Mouse (Mus musculus): ENCODE results near the gene Prlr. TPM values are rescaled to one million over a fixed set of nuclear protein-coding genes. Genes with fewer than 3 reads are reported as not detected.

Prlr gene
- 0.22 TPM for polyA plus RNA-seq (2017; shearing (Covaris generic))

DNA sequence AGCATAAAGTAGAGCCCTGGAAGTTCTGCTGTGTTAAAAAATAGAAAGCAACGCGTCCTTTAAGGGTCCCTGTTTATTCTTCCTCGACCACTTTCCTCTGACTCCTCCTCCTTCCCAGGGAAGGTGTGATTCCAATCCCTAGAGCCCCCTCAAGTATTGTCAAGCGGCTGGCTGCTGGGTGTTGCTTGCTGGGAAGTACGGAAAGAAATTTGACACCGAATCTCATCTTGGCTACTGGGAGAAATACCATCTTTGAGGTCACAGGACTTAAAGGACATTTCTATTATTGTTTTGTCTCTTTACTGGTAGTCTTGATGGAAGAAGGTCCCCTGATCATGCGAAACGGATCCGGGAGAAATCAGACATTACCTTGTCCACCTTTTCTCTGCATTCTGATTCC, at the start of gene Prlr:
TSS of gene Prlr (plus strand) at position 156 of the 400 bp plus-strand sequence.

DNA sequence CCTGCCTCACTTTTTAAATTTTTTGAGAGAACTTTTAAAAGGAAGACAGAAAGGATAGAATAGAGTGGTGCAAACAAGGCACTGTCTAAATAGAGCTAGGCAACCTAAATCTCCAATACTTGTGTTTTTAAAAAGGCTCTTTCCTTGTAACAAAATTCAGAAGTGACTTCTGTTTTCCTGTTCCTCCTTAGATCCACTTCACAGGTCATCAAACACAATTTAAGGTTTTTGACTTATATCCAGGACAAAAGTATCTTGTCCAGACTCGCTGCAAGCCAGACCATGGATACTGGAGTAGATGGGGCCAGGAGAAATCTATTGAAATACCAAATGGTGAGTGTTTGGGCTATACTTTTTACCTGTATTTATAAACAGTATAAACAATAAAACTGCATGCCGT, 148.0 kb downstream of the Prlr start, which contains the start of gene Gm21973:
TSS of gene Gm21973 (plus strand) at position 301 of the 400 bp plus-strand sequence.

DNA sequence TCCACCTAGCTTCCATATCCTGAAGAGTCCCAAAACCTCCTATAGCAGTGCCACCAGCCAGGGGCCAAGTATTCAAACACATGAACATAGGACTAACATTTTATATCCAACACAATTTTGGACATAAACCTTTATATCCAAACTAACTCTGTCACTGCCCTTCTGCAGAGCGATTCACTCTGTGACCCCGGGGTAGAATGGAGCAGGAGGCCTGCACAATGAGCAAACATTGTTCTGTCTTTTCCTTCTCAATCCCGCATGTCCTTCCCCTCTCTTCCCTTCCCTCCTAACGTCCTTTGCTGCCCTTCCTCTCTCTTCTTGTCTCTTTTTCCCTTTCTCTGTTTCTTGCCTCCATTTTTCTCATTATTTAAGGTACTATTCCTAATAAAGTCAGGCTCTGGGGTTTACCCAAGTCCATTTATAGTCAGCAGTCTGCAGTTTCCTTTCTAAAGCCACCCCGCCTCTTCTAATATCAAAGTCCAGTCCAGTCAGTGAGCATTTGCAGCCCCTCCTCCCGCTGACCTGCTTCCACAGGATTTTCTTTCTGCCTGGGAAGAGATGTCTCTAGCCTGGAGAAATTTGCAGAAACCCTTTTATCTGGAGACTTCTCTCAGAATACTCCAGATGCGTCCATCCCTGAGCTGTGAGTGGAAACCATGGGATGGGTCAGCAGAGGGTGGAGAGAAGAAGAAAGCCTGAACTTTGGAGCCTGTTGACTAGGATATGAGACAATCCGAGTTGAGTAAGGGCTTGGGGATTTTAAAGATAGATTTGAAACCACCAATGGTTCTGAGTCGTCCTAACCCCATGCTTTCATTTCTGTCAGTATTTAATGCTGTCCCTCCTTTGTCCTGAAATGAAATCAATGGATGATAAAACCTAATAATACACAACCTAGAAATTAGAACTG, 181.3 kb downstream of the Prlr start, which contains the start of gene Agxt2:
TSS of gene Agxt2 (plus strand) at position 494 of the 910 bp plus-strand sequence.

Other genes with a start within 250 kb of the Prlr start
- not detected for gene Gm21973, start 148.1 kb downstream of the Prlr start, polyA plus RNA-seq (2017; shearing (Covaris generic))
- not detected for gene Agxt2, start 181.3 kb downstream of the Prlr start, polyA plus RNA-seq (2017; shearing (Covaris generic))

All from CD4-positive, CD25-positive, alpha-beta regulatory T cell, adult 9 weeks (primary cell).